Mouse (Mus musculus) splenic B cell, adult 2 months (primary cell): ENCODE data around the gene Plcd3.

ENCODE experiments used
- DNase-seq: peaks from one replicate; pipeline ENCODE4 v3.0.0-alpha.2; 2011; ENCODE audit warnings: low read depth, low spot score
- H3K27me3 ChIP-seq: 2 replicates; pipeline ENCODE4 v1.6.1; 2012; ENCODE audit warnings: mild to moderate bottlenecking, low read length, moderate library complexity, mixed read lengths; ENCODE audit not compliant: control insufficient read depth, poor library complexity, insufficient read depth, severe bottlenecking
- H3K36me3 ChIP-seq: 2 replicates; pipeline ENCODE4 v1.6.1; 2012; ENCODE audit warnings: mild to moderate bottlenecking, low read length, moderate library complexity, mixed read lengths; ENCODE audit not compliant: control insufficient read depth, poor library complexity, insufficient read depth, severe bottlenecking

Gene Plcd3

GRCm38 (mm10) chr11:103132576-103133455, 31.4 kb upstream of the Plcd3 start:
- Histone ChIP-seq H3K27me3 (no peaks in the 10 kb centered on the region), H3K36me3 (no peaks in the 10 kb centered on the region)
- DNase-seq = peak; percentile 100

- DNase-seq = peak; percentile 67
- H3K27me3 ChIP-seq = no peaks in the 10 kb centered on the region
- no peaks in the 10 kb centered on the region for H3K36me3 ChIP-seq
These were observed 30.5 kb upstream of the Plcd3 start, which contains the start of gene Hexim2 for GRCm38 (mm10) chr11:103131701-103132575. TSS of gene Hexim2 (plus strand) at chr11:103132429.

DNA sequence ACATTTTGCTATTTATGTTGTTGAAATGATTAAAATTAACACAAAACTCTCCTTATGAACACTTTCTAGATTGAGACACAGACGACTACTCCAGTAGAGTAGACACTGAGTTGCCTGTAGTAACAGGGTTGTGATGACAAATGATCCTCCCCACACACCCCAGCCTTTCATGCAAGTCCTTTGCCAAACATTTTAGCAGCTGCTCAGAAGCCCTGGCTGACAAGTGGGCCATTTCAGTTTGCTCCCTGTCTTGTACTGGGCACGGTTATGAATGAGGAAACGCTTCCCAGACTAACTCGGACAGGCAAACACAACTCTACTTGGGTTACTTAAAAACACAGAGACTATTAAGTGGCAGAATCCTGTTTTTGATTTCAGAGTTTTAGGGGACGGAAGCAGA, 18.9 kb upstream of the Plcd3 start:
- no peaks in the 10 kb centered on the region for H3K27me3 ChIP-seq
- no peaks in the 10 kb centered on the region for H3K36me3 ChIP-seq
- no peak for DNase-seq

- H3K27me3 ChIP-seq = no peaks in the 10 kb centered on the region
- no peaks in the 10 kb centered on the region for H3K36me3 ChIP-seq
- no peak for DNase-seq
These were observed 18.2 kb upstream of the Plcd3 start for GRCm38 (mm10) chr11:103119609-103120008.

DNA sequence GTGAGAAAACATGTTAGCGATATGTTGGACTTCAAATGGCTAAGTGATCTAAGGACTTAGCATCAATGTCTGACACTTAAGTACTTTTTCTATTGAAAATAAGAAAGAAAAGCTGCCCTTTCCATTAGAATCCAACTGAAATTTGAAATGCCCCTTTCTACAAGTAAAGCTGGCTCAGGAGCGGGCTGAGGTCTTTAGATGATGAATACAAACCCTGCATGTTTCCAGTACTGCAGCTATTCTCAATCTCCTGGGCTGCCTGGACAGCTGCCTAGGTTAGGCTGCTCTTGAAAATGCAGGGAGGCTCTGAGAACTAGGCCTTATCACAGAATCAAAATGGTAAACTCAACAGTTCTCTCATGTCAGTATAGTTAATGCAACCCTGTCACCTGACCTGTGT, 17.4 kb upstream of the Plcd3 start:
- Histone ChIP-seq H3K27me3 (no peaks in the 10 kb centered on the region), H3K36me3 (no peaks in the 10 kb centered on the region; the same call in 1 of the 2 replicates)
- no peak for DNase-seq

GRCm38 (mm10) chr11:103117591-103118009, 16.1 kb upstream of the Plcd3 start:
- Histone ChIP-seq H3K27me3 (no peaks in the 10 kb centered on the region), H3K36me3 (no peaks in the 10 kb centered on the region; the same call in 1 of the 2 replicates)
- DNase-seq = peak; percentile 27

GRCm38 (mm10) chr11:103116959-103117590, 15.6 kb upstream of the Plcd3 start:
- DNase-seq = peak; percentile 81
- Histone ChIP-seq H3K27me3 (no peaks in the 10 kb centered on the region), H3K36me3 (no peaks in the 10 kb centered on the region; the same call in 1 of the 2 replicates)

GRCm38 (mm10) chr11:103116008-103116818, 14.8 kb upstream of the Plcd3 start, which contains the start of gene Hexim1:
TSS of gene Hexim1 (plus strand) at chr11:103116231.
- H3K36me3 ChIP-seq = no peaks in the 10 kb centered on the region; the same call in 1 of the 2 replicates
- no peaks in the 10 kb centered on the region for H3K27me3 ChIP-seq
- DNase-seq = peak; percentile 100

GRCm38 (mm10) chr11:103115163-103116007, 13.9 kb upstream of the Plcd3 start:
- DNase-seq = peak; percentile 89
- no peaks in the 10 kb centered on the region; the same call in 1 of the 2 replicates for H3K36me3 ChIP-seq
- no peaks in the 10 kb centered on the region for H3K27me3 ChIP-seq

DNA sequence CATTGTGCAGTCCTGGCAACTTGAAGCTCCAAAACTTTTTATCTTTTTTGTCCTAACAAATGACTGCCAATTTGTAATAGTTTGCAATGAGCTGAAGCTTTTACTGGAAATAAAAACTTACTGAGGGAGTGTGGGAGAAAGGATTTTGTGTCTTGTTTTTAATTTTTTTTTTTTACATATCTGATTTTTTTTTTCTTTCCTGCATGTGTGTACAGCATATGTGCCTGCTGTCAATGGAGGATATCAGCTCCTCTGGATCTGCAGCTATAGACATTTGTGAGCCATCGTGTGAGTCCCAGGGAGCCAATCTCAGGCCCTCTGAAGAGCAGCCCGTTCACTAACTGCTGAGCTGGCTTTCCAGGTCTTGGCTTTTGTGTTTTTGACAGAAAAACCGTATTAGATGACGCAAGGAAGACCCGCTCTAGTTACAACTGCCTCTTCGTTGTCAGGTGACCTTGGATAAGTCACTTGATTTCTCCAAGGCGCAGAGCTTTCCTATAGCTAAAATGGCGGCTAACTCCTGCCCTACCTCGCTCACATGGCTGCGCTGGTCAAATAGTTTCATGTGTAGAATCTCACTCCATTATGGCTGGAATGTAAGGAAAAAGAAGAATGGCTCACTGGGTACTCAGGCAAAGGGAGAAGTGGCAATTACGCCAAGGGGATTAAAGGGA, 12.9 kb upstream of the Plcd3 start:
- no peak for DNase-seq
- Histone ChIP-seq H3K27me3 (no peaks in the 10 kb centered on the region), H3K36me3 (no peaks in the 10 kb centered on the region; the same call in 1 of the 2 replicates)

- no peaks in the 10 kb centered on the region for H3K27me3 ChIP-seq
- no peak for DNase-seq
These were observed 12.3 kb upstream of the Plcd3 start for GRCm38 (mm10) chr11:103113771-103114170.

DNA sequence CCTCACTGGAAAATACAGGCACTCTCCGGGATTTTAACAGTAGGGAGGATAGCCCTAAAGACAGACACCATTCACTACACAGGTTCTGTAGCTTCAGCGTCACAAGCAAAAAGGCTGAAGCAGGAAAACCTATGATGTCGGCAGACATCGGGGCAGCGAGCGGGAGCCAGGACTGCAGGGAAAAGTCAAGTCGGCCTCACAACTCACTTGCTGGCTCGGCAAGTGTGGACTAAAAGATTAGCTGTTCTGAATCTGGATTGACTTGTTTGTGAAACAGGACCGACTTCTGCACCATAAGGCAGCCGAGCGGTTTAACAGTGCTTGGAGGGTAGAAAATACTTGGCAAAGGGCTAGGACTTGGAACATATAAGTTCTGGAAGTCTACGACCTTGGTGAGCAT, 11.5 kb upstream of the Plcd3 start:
- DNase-seq = no peak
- Histone ChIP-seq H3K27me3 (no peaks in the 10 kb centered on the region), H3K36me3 (no peaks in the 10 kb centered on the region; the same call in 1 of the 2 replicates)

More at GRCm38 (mm10) chr11:103113771-103114170, 12.3 kb upstream of the Plcd3 start:
- H3K36me3 ChIP-seq = no peaks in the 10 kb centered on the region; the same call in 1 of the 2 replicates

GRCm38 (mm10) chr11:103112552-103112912, 11.1 kb upstream of the Plcd3 start:
- no peaks in the 10 kb centered on the region; the same call in 1 of the 2 replicates for H3K36me3 ChIP-seq
- DNase-seq = no peak
- H3K27me3 ChIP-seq = no peaks in the 10 kb centered on the region
